Comparison of ENCODE assay signal across 25 mouse cellular contexts in genomic region chr4:149258926-149259325, GRCm38 (mm10). TPM values are rescaled to one million over a fixed set of nuclear protein-coding genes. Genes with fewer than 3 reads are reported as not detected.
DNase-seq lines count a peak whose midpoint lies in the region; ATAC-seq and TF ChIP-seq lines count a peak whose summit lies in the region.
"Had no signal": no experiment of that assay in that cellular context is flagged by ENCODE, and none has a peak within 500 bp of the region (broad histone marks: within the 10 kb centered on the region; RNA-seq: fewer than 3 reads in every experiment).

No protein-coding gene starts in this region.

- H3K9ac ChIP-seq in MEL (ENCODE audit: control insufficient read depth, low read depth, low read length, poor library complexity, severe bottlenecking), result no peak overlapping the region
- no peak overlapping the region for H3K9ac ChIP-seq in heart, embryonic 11.5 days (ENCODE audit: low read depth, low read length)
- H3K9ac ChIP-seq: embryonic facial prominence, embryonic 13.5 days; embryonic facial prominence, embryonic 15.5 days; forebrain, embryonic 12.5 days had no signal

- intact Hi-C loops in heart, postnatal 14 days (cut with DNase I), result loop anchor here (5.0 kb wide), 1 partner anchor 48 kb away; the partner anchor contains the start of gene Kif1b

- WGBS in heart, embryonic 11.5 days (ENCODE audit: insufficient replicate concordance), result 90% methylated on average over 3 of the region's 3 CpGs

- TF ChIP-seq RAD21 in MEL (IDR thresholded peaks at IDR 0.05; ENCODE audit: low read depth, low read length), result no peak

- no peak for TF ChIP-seq POLR2A in MEL (IDR thresholded peaks at IDR 0.05; ENCODE audit: control insufficient read depth in 1 of 2, insufficient read depth in 1 of 2, low read depth in 1 of 2, low read length in 2 of 2, poor library complexity in 1 of 2)

- 0 out of 2 replicates have a peak overlapping the region, but pooled peaks have one; percentile 51 for H3K27ac ChIP-seq in MEL (ENCODE audit: control insufficient read depth, low read depth, low read length)
- no peak overlapping the region for H3K27ac ChIP-seq in heart, embryonic 11.5 days (ENCODE audit: low read depth, low read length)
- H3K27ac ChIP-seq: embryonic facial prominence, embryonic 13.5 days; embryonic facial prominence, embryonic 15.5 days; forebrain, embryonic 10.5 days had no signal

- H3K9me3 ChIP-seq in MEL (replicated peaks; ENCODE audit: insufficient read depth, low read length), result no peaks in the 10 kb centered on the region
- no peaks in the 10 kb centered on the region for H3K9me3 ChIP-seq in heart, embryonic 11.5 days (replicated peaks; ENCODE audit: control insufficient read depth, low read length)
- H3K9me3 ChIP-seq: embryonic facial prominence, embryonic 13.5 days; embryonic facial prominence, embryonic 15.5 days; forebrain, embryonic 10.5 days; forebrain, embryonic 12.5 days; G1E had no signal

- H3K79me2 ChIP-seq in MEL (ENCODE audit: control insufficient read depth, insufficient read depth, low read length, poor library complexity), result no peaks in the 10 kb centered on the region

- peak; percentile 35 for DNase-seq in heart, adult 11 months
- no peak for DNase-seq in heart, postnatal 14 days
- DNase-seq in 416B (ENCODE audit: low read depth) (peak; percentile 69), MEL (ENCODE audit: low read depth, low spot score) (no peak)
- DNase-seq in kidney, postnatal 36 days, result no peak
- DNase-seq: adrenal gland, adult 2 months; adrenal gland, postnatal 10 days; adrenal gland, postnatal 25 days; cerebellum, adult 11 months; cerebellum, adult 18-20 months; cerebellum, adult 8-10 months; cerebellum, adult 9-11 months; cerebellum, postnatal 14 days; cerebellum, postnatal 36 days; embryo, embryonic 11 days had no signal

- H3K36me3 ChIP-seq in MEL (ENCODE audit: control insufficient read depth in 1 of 2, insufficient read depth in 2 of 2, low read length in 2 of 2), result peaks cover 0 to 15% of the 10 kb centered on the region in 2 experiments; a peak in 3 of 4 replicates
- H3K36me3 ChIP-seq in heart, embryonic 11.5 days (ENCODE audit: control insufficient read depth, insufficient read depth, low read length), result peaks cover 12% of the 10 kb centered on the region

- H3K4me2 ChIP-seq in heart, embryonic 11.5 days, result no peak overlapping the region
- H3K4me2 ChIP-seq: embryonic facial prominence, embryonic 13.5 days; embryonic facial prominence, embryonic 15.5 days; forebrain, embryonic 12.5 days had no signal

- peaks cover 2 to 12% of the 10 kb centered on the region in 2 experiments; a peak in 3 of 4 replicates for H3K4me1 ChIP-seq in MEL (ENCODE audit: control insufficient read depth in 1 of 2, insufficient read depth in 2 of 2, low read length in 2 of 2)
- peaks cover 7% of the 10 kb centered on the region for H3K4me1 ChIP-seq in heart, embryonic 11.5 days (ENCODE audit: control insufficient read depth, insufficient read depth, low read length)
- H3K4me1 ChIP-seq: embryonic facial prominence, embryonic 13.5 days; embryonic facial prominence, embryonic 15.5 days had no signal

- no peak for TF ChIP-seq CTCF in MEL (IDR thresholded peaks at IDR 0.05 in 2 of 3, conservative IDR thresholded peaks at IDR 0.05 in 1 of 3; ENCODE audit: control insufficient read depth in 1 of 3, insufficient read depth in 1 of 3, low read depth in 2 of 3, low read length in 3 of 3, poor library complexity in 1 of 3, severe bottlenecking in 1 of 3)

- no peak for ATAC-seq in heart, embryonic 11.5 days (replicated peaks; ENCODE audit: insufficient number of reproducible peaks, low FRiP score, low TSS enrichment)
- ATAC-seq: forebrain, embryonic 14.5 days; forebrain, embryonic 16.5 days; Patski had no signal

- no peak overlapping the region for H3K4me3 ChIP-seq in MEL (ENCODE audit: control insufficient read depth in 1 of 2, insufficient read depth in 1 of 2, low read depth in 2 of 2, low read length in 2 of 2)
- H3K4me3 ChIP-seq in heart, embryonic 11.5 days (ENCODE audit: low read depth, low read length), result no peak overlapping the region
- H3K4me3 ChIP-seq: embryonic facial prominence, embryonic 13.5 days; embryonic facial prominence, embryonic 15.5 days; erythroblast, embryonic 14.5 days; forebrain, embryonic 10.5 days; forebrain, embryonic 12.5 days had no signal

- TF ChIP-seq EP300 in MEL (IDR thresholded peaks at IDR 0.05; ENCODE audit: low read depth in 1 of 2, low read length in 2 of 2), result no peak

- H3K27me3 ChIP-seq in MEL (ENCODE audit: control insufficient read depth in 1 of 2, insufficient read depth in 2 of 2, low read length in 2 of 2), result no peaks in the 10 kb centered on the region
- no peaks in the 10 kb centered on the region for H3K27me3 ChIP-seq in heart, embryonic 11.5 days (ENCODE audit: control insufficient read depth, insufficient read depth, low read length)
- H3K27me3 ChIP-seq: embryonic facial prominence, embryonic 13.5 days; embryonic facial prominence, embryonic 15.5 days; forebrain, embryonic 12.5 days; Patski had no signal

TF ChIP-seq in MEL, 35 proteins besides CTCF, POLR2A, EP300 and RAD21:
- no peak for TF ChIP-seq TBP (IDR thresholded peaks at IDR 0.05; ENCODE audit: low read depth, low read length)
- no peak for TF ChIP-seq MEF2A (IDR thresholded peaks at IDR 0.05; ENCODE audit: extremely low read depth, insufficient replicate concordance, low read depth, low read length, poor library complexity, severe bottlenecking)
- no peak for TF ChIP-seq ETS1 (IDR thresholded peaks at IDR 0.05; ENCODE audit: low read depth, low read length)

RNA-seq across cellular contexts. Expression of gene Kif1b, which starts 48.6 kb away (rescaled TPM):
- 100 to 1,000 TPM; 134 to 138 TPM for total RNA-seq in heart, postnatal 14 days (2021)
- 8.8 and 9.1 TPM in 2 replicates for total RNA-seq in MEL (2012; rRNA removed)
- 10 to 100 TPM; 16.3 to 20.2 TPM for polyA plus RNA-seq in MEL (2012; ENCODE audit: insufficient read depth in 1 of 2, insufficient read length in 2 of 2, low read depth in 1 of 2, low replicate concordance in 2 of 2, missing spikeins in 1 of 2)
- 47.8 and 49.6 TPM in 2 replicates for polyA plus RNA-seq in heart, embryonic 11.5 days (2014; fragmentation: Nextera tagmentation; extraction: Ambion mirVana)
- polyA plus RNA-seq: erythroblast, embryonic 14.5 days had no signal

Comparison
In these comparisons a context has a peak if more than half of its experiments do, and no peak if none do; other contexts are left out.
1. DNase-seq: peak in heart, adult 11 months (single experiment) and 416B (single experiment); none in heart, postnatal 14 days (0 of 2), MEL (single experiment) and kidney, postnatal 36 days (0 of 2).
2. RNA of gene Kif1b, which starts 48.6 kb away (total RNA-seq): 134 to 138 TPM in heart, postnatal 14 days; 8.8 to 9.1 TPM in MEL; every median in the first group is over 10 times any median in the second.